Mouse (Mus musculus): ENCODE results near the gene Aup1.
A peak's percentile ranks its signal among the peaks of the same experiment; 100 is the strongest.

The Aup1 gene

GRCm38 (mm10) chr6:83054074-83054851 is at the start of gene Aup1:
Gene Aup1 (plus strand): TSS chr6:83054521.
- DNase-seq (ENCODE audit: low spot score in 2 of 2): peak; percentile 97 to 99

- DNase-seq (ENCODE audit: low spot score in 2 of 2): peak; percentile 41 to 47
Observed at GRCm38 (mm10) chr6:83004872-83005271, 49.4 kb upstream of the Aup1 start.

- no peak for DNase-seq (ENCODE audit: low spot score in 2 of 2)
Observed at GRCm38 (mm10) chr6:83005444-83006011, 48.8 kb upstream of the Aup1 start.

- no peak for DNase-seq (ENCODE audit: low spot score in 2 of 2)
Observed at GRCm38 (mm10) chr6:83006114-83006513, 48.2 kb upstream of the Aup1 start.

GRCm38 (mm10) chr6:83008659-83009058 is 45.7 kb upstream of the Aup1 start:
- no peak for DNase-seq (ENCODE audit: low spot score in 2 of 2)

- no peak for DNase-seq (ENCODE audit: low spot score in 2 of 2)
Observed at GRCm38 (mm10) chr6:83010010-83010409, 44.3 kb upstream of the Aup1 start.

- DNase-seq (ENCODE audit: low spot score in 2 of 2): no peak
Observed at GRCm38 (mm10) chr6:83011255-83011654, 43.1 kb upstream of the Aup1 start.

GRCm38 (mm10) chr6:83011756-83012155 is 42.6 kb upstream of the Aup1 start:
- DNase-seq (ENCODE audit: low spot score in 2 of 2): no peak

GRCm38 (mm10) chr6:83013444-83013843 is 40.9 kb upstream of the Aup1 start:
- DNase-seq (ENCODE audit: low spot score in 2 of 2): no peak

GRCm38 (mm10) chr6:83014482-83015466 is 39.5 kb upstream of the Aup1 start:
- DNase-seq (ENCODE audit: low spot score in 2 of 2): no peak

GRCm38 (mm10) chr6:83015749-83016148 is 38.6 kb upstream of the Aup1 start:
- DNase-seq (ENCODE audit: low spot score in 2 of 2): no peak

GRCm38 (mm10) chr6:83017190-83017589 is 37.1 kb upstream of the Aup1 start:
- no peak for DNase-seq (ENCODE audit: low spot score in 2 of 2)

GRCm38 (mm10) chr6:83019044-83019443 is 35.3 kb upstream of the Aup1 start:
- no peak for DNase-seq (ENCODE audit: low spot score in 2 of 2)

- no peak for DNase-seq (ENCODE audit: low spot score in 2 of 2)
Observed at GRCm38 (mm10) chr6:83020121-83020520, 34.2 kb upstream of the Aup1 start.

GRCm38 (mm10) chr6:83020836-83021593 is 33.3 kb upstream of the Aup1 start:
- no peak for DNase-seq (ENCODE audit: low spot score in 2 of 2)

GRCm38 (mm10) chr6:83023008-83023407 is 31.3 kb upstream of the Aup1 start:
- no peak for DNase-seq (ENCODE audit: low spot score in 2 of 2)

- DNase-seq (ENCODE audit: low spot score in 2 of 2): no peak
Observed at GRCm38 (mm10) chr6:83023786-83024185, 30.5 kb upstream of the Aup1 start.

GRCm38 (mm10) chr6:83024421-83024820 is 29.9 kb upstream of the Aup1 start:
- DNase-seq (ENCODE audit: low spot score in 2 of 2): no peak

- no peak for DNase-seq (ENCODE audit: low spot score in 2 of 2)
Observed at GRCm38 (mm10) chr6:83025221-83025620, 29.1 kb upstream of the Aup1 start.

- DNase-seq (ENCODE audit: low spot score in 2 of 2): no peak
Observed at GRCm38 (mm10) chr6:83027293-83027692, 27.0 kb upstream of the Aup1 start.

GRCm38 (mm10) chr6:83027706-83028105 is 26.6 kb upstream of the Aup1 start:
- no peak for DNase-seq (ENCODE audit: low spot score in 2 of 2)

- no peak for DNase-seq (ENCODE audit: low spot score in 2 of 2)
Observed at GRCm38 (mm10) chr6:83029777-83030176, 24.5 kb upstream of the Aup1 start.

All from right cerebral cortex, postnatal 10 days (tissue).